Mouse (Mus musculus) myocyte (in vitro differentiated cells): Measurements from ENCODE around the gene Map3k12. TPM values are rescaled to one million over a fixed set of nuclear protein-coding genes. Genes with fewer than 3 reads are reported as not detected.

Experiments
- H3K27me3 ChIP-seq: one replicate; pipeline ENCODE4 v1.6.1; 2011; ENCODE audit not compliant: control insufficient read depth, insufficient read depth, insufficient read length
- H3K36me3 ChIP-seq: one replicate; pipeline ENCODE4 v1.6.1; 2011; ENCODE audit not compliant: control insufficient read depth, insufficient read depth
- H3K4me2 ChIP-seq: one replicate; pipeline ENCODE4 v1.6.1; 2011; ENCODE audit warnings: low read depth, control low read depth
- H3K4me3 ChIP-seq: one replicate; pipeline ENCODE4 v1.5.1; 2011; ENCODE audit warnings: mild to moderate bottlenecking, control low read depth, moderate library complexity
- H3K79me2 ChIP-seq: one replicate; pipeline ENCODE4 v1.6.1; 2011; ENCODE audit not compliant: control insufficient read depth, insufficient read depth
- H3ac ChIP-seq: one replicate; pipeline ENCODE4 v1.6.1; 2011; ENCODE audit not compliant: control insufficient read depth, insufficient read length
- CEBPB ChIP-seq: IDR thresholded peaks from 2 replicates; pipeline ENCODE4 v1.6.1; 2011; ENCODE audit warnings: mild to moderate bottlenecking, moderate library complexity; ENCODE audit not compliant: poor library complexity, insufficient read depth, severe bottlenecking
- E2F4 ChIP-seq: IDR thresholded peaks from one replicate; pipeline ENCODE4 v1.6.1; 2011; ENCODE audit warnings: mild to moderate bottlenecking, control low read depth, moderate library complexity; ENCODE audit not compliant: insufficient read depth
- MAX ChIP-seq: IDR thresholded peaks from one replicate; pipeline ENCODE4 v1.6.1; 2011; ENCODE audit warnings: low read depth, mild to moderate bottlenecking, control low read depth
- MYOD1 ChIP-seq, 3 experiments: IDR thresholded peaks; one replicate each; pipeline ENCODE4 v1.6.1; 2011; ENCODE audit warnings: control low read depth in 2 of 3, low read depth in 2 of 3, mild to moderate bottlenecking in 2 of 3, moderate library complexity in 1 of 3; ENCODE audit not compliant: insufficient read length in 2 of 3, control insufficient read depth in 1 of 3
- POLR2AphosphoS2 ChIP-seq: IDR thresholded peaks from one replicate; pipeline ENCODE4 v1.6.1; 2011; ENCODE audit warnings: low read depth, control low read depth; ENCODE audit not compliant: insufficient read length
- TCF3 ChIP-seq: IDR thresholded peaks from one replicate; pipeline ENCODE4 v1.6.1; 2011; ENCODE audit warnings: low read depth, control low read depth; ENCODE audit not compliant: insufficient read length
- USF1 ChIP-seq: IDR thresholded peaks from one replicate; pipeline ENCODE4 v1.6.1; 2011; ENCODE audit warnings: low read depth, mild to moderate bottlenecking, control low read depth, moderate library complexity
- polyA plus RNA-seq: library from polyadenylated mRNA; unstranded; fragments of >200 nt; fragmentation: generic; extraction: Trizol; gene quantifications from one replicate; pipeline ENCODE4 v1.2.1, GENCODE M21; 2012; ENCODE audit warnings: missing spikeins

The Map3k12 gene
- polyA plus RNA-seq, 1 experiment, result 5.9 TPM

GRCm38 (mm10) chr15:102451666-102452430 lies 65.0 kb downstream of the Map3k12 start:
- Histone ChIP-seq H3K4me3 (no peak overlapping the region), H3K36me3 (no peaks in the 10 kb centered on the region), H3K4me2 (no peak overlapping the region), H3K27me3 (no peaks in the 10 kb centered on the region), H3K79me2 (no peaks in the 10 kb centered on the region), H3ac (no peak overlapping the region)
- TF ChIP-seq MYOD1 (IDR thresholded peaks at IDR 0.05; ENCODE audit: control insufficient read depth in 1 of 3, insufficient read length in 2 of 3, low read depth in 2 of 3), result no peak
- TF ChIP-seq MAX, result no peak
- no peak for TF ChIP-seq E2F4
- TF ChIP-seq USF1, result no peak
- TF ChIP-seq POLR2AphosphoS2, result no peak
- TF ChIP-seq CEBPB, result no peak

- no peak for TF ChIP-seq POLR2AphosphoS2
- Histone ChIP-seq H3K4me2 (no peak overlapping the region), H3K27me3 (no peaks in the 10 kb centered on the region), H3ac (no peak overlapping the region), H3K4me3 (no peak overlapping the region), H3K36me3 (no peaks in the 10 kb centered on the region), H3K79me2 (no peaks in the 10 kb centered on the region)
Measured at GRCm38 (mm10) chr15:102450928-102451327, 65.9 kb downstream of the Map3k12 start.

- Histone ChIP-seq H3K4me2 (no peak overlapping the region), H3K4me3 (no peak overlapping the region), H3K27me3 (no peaks in the 10 kb centered on the region), H3K79me2 (no peaks in the 10 kb centered on the region), H3K36me3 (no peaks in the 10 kb centered on the region), H3ac (no peak overlapping the region)
- TF ChIP-seq TCF3 (no peak), E2F4 (no peak)
Measured at GRCm38 (mm10) chr15:102449366-102449765, 67.5 kb downstream of the Map3k12 start.

Other genes with a start within 250 kb of the Map3k12 start
- gene Gm9918, start 246.5 kb downstream of the Map3k12 start, polyA plus RNA-seq, result not detected
- gene Mfsd5, start 237.6 kb downstream of the Map3k12 start, polyA plus RNA-seq, result 83.3 TPM
- gene Espl1, start 220.8 kb downstream of the Map3k12 start, polyA plus RNA-seq, result 16.7 TPM
- gene Pfdn5, start 190.9 kb downstream of the Map3k12 start, polyA plus RNA-seq, result 476 TPM
- 97.0 TPM for gene Myg1, start 185.4 kb downstream of the Map3k12 start, polyA plus RNA-seq
- 57.5 TPM for gene Aaas, start 166.3 kb downstream of the Map3k12 start, polyA plus RNA-seq
- 0.24 TPM for gene Sp7, start 149.9 kb downstream of the Map3k12 start, polyA plus RNA-seq
- gene Sp1, start 110.9 kb downstream of the Map3k12 start, polyA plus RNA-seq, result 11.7 TPM
- 0.32 TPM for gene Amhr2, start 71.7 kb downstream of the Map3k12 start, polyA plus RNA-seq
- 92.9 TPM for gene Prr13, start 58.0 kb downstream of the Map3k12 start, polyA plus RNA-seq
- 892 TPM for gene Pcbp2, start 46.5 kb downstream of the Map3k12 start, polyA plus RNA-seq
- gene Gm10337, start 13.3 kb downstream of the Map3k12 start, polyA plus RNA-seq, result not detected
- 76.2 TPM for gene Tarbp2, start 1.1 kb upstream of the Map3k12 start, polyA plus RNA-seq
- 0.84 TPM for gene Npff, start 7.9 kb upstream of the Map3k12 start, polyA plus RNA-seq
- gene Gm28047, start 108.0 kb upstream of the Map3k12 start, polyA plus RNA-seq, result not detected
- gene Atf7, start 108.4 kb upstream of the Map3k12 start, polyA plus RNA-seq, result 33.7 TPM
- 947 TPM for gene Atp5g2, start 155.3 kb upstream of the Map3k12 start, polyA plus RNA-seq
- gene Calcoco1, start 205.1 kb upstream of the Map3k12 start, polyA plus RNA-seq, result 117 TPM